Mouse (Mus musculus): ENCODE data around the gene Pon2.
A peak's percentile ranks its signal among the peaks of the same experiment; 100 is the strongest.
"Not testable (repeated sequence)": the region's sequence is repeated elsewhere in the genome, so short reads cannot be mapped to it uniquely, and the experiment has no call there.

Pon2 gene

GRCm38 (mm10) chr6:5298092-5298554 lies at the start of gene Pon2:
Pon2 (minus strand) TSS chr6:5298455.
- DNase-seq (ENCODE audit: low read depth, low spot score) = peak; percentile 80

DNA sequence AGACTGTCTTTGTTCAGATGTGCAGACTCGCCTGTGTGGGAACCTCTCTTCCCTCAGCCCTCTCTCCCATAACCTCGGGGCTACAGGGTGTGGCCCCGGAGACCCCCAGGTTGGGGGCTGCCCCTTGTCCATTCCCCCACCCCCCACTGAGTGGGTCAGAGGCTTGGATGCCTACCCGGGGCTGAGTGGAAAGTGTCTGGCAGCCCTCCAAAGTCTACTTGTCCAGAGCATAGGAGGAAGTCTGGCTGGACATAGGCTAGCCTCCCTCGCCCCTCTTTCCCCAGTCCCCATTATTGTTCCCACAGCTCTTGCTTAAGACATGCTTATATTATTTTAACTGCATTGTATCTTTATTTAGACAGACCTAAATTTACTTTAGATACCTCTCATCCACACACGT lies 46.0 kb upstream of the Pon2 start:
- DNase-seq (ENCODE audit: low read depth, low spot score) = no peak

GRCm38 (mm10) chr6:5339283-5339682 lies 41.0 kb upstream of the Pon2 start:
- DNase-seq (ENCODE audit: low read depth, low spot score) = not testable (repeated sequence)

DNA sequence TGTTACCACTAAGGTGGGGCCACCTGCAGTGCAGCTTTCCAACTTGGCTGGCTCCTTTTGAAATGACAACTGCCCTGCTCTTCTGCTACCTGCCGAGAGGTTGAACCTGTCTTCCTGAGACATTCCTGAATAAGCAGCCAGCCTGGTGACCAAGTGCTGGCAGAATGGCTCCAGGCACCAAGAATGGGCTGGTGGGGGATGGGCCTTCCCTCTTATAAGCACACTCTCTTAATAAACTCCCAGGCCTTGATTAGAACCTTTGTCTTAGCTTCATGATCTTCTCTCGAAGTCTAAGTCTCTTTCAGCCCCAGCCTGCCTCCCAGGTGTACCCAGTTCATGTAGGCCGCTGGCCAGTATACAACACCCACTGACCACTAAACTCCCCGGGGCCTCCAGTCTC lies 40.5 kb upstream of the Pon2 start:
- DNase-seq (ENCODE audit: low read depth, low spot score) = not testable (repeated sequence)

DNA sequence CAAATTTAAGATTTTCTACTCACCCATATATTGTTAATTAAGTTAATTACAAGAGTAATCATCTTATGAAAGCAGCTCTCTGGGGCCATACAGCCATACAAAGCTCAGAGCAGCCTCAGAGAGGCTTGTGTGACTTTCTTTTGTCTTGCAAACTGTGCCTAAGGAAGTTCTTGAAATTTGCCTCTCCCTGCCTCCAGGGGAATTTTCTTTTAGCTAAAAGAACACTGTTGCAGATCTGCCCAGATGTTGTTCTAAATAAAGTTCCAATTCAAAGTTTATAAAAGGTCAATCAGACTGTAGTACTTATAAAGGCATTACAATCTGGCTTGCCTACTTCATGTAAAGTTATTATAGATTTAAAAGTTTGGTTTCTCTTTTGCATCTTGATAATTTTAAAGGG lies 37.8 kb upstream of the Pon2 start:
- not testable (repeated sequence) for DNase-seq (ENCODE audit: low read depth, low spot score)

GRCm38 (mm10) chr6:5334021-5334420 lies 35.8 kb upstream of the Pon2 start:
- no peak for DNase-seq (ENCODE audit: low read depth, low spot score)

DNA sequence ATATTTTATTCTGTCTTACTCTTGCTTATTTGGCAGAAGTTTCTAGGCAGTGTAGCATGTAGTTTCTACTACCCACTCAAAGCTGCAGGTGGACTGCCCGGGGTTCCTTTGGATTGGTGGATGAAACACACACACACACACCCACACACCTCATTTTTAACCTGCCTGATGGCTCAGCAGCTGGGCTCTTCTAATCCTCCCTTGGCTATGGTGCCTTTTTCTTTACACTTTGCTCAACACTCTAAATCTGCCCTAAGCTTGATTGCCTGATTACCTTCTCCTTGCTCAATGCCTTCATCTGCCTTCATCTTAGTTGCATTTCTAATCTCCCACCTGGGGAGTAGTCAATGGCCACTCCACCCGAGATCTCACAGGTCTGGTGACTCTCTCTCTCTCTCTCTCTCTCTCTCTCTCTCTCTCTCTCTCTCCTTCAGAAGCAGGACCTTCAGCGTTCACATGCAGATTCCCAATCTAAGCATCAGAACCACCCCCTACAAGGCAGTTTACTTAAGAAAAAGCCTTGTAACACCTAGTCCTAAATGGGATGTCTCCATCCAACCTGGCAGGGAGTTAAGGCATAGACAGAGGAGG lies 34.4 kb upstream of the Pon2 start:
- DNase-seq (ENCODE audit: low read depth, low spot score) = no peak

DNA sequence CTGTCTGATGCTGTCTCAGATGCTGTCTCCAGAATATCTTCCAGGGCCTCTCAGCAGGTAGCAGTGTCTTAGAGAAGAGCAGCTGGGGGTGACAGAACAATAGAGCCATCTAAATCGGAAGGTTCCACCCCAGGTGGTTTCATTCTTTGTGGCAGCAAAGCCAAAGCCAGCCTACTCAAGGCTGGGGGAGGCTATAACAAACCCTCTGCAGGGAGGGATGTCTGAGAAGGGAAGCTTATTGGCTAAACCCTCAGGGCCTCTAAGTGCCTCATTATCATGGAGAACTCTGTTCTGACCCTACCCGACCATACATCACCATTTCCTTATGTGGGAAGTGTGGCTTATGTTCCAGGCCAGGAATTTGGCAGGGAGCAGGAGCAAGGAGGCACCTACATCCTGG lies 26.9 kb upstream of the Pon2 start:
- DNase-seq (ENCODE audit: low read depth, low spot score) = no peak

DNA sequence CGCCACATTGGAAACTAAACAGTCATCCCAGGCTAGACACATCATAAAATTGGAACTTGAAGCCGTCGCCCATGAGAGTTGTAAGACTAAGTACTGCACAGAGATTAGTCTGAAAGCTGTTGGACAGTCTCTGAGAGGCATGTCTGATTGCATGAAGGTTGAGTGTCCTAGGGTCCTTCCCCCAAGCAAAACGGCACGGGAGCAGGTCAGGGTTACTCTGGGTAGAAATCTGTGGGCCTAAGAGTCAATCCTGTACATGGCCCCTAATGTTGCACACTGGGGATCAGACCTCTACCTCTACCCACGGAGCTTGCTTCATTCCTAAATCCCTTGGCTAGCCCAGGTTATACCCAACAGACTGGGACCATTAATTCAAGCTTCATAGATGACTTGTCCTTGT lies 25.8 kb upstream of the Pon2 start:
- not testable (repeated sequence) for DNase-seq (ENCODE audit: low read depth, low spot score)

DNA sequence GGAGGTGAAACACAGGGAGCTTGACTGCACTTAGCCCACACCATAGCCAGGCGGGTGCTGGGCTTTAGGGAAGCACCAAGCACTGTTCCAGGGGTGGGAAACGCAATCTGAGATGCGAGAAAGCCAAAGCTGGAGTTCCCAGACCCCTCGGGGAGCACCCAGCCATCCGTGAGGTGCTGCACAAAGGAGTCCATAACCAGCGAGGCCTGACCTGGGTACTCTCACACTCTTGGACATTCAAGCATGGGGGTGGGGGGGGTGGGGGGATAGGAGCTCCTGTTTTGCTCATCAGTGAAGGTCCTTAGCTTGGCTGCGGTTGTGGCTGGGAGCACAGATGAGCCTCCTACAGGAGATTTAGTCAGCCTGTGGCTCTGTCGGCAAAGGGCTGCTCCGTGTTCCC lies 18.4 kb upstream of the Pon2 start:
- DNase-seq (ENCODE audit: low read depth, low spot score) = no peak

DNA sequence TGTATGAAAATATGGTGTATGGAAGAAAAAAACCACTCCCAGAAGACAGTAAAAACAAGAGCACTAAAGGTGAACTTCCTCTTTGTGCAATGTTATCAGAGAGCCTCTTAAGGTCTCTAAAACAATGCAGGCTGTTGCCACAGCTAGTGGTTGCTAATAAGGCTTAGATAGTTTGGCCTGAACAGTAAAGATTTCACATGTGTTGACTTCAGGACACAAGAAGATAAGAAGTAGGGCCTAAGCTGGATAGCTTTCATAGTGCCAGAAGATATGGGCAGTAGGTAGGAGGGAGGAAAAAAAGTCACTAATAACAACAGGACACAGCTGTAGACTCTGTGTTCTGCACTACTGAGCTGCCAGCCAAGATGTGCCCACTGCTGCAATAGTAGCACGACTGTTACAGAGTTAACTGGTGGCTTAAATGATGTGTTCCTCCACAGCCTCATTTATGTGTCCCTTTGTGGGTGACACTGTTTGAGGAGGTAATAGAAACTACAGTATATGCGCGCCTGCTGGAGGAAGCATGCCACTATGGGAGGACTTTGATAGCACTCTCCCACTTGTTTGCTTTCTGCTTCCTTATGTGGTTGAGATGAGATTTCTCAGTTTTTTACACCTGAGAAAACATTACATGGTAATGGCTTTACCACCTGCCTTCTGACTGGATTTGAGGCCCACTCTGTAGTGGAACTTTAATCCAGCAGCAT lies 17.0 kb upstream of the Pon2 start:
- DNase-seq (ENCODE audit: low read depth, low spot score) = no peak

DNA sequence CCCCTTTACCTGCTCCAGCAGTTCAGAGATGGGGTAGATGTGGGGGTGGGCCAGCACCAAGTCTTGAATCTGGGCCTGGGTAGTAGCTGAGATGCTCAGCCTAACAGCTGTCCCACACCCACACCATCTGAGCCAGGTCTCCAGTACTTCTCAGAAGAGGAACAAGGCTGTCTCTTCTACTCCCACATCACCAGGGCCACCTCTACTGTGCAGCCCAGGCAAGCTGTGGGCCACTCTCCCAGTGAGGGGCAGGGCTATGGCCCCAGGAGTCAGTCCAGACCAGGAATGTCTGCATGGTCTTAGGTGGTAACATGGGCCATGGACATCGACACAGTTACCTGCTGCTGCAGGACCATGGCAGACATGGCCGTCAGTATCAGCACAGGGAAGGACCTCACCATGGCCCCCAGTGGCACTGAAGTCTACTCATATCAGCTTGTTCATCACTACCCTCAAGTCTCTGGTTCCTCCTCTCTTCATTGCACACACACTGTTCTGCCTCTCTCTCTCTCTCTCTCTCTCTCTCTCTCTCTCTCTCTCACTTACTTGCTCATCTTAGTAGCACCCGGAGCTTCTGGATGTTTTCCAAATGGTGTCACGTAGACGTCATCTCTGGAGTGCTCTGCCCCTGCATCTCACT lies 15.8 kb upstream of the Pon2 start:
- no peak for DNase-seq (ENCODE audit: low read depth, low spot score)

GRCm38 (mm10) chr6:5310491-5310890 lies 12.2 kb upstream of the Pon2 start:
- no peak for DNase-seq (ENCODE audit: low read depth, low spot score)

DNA sequence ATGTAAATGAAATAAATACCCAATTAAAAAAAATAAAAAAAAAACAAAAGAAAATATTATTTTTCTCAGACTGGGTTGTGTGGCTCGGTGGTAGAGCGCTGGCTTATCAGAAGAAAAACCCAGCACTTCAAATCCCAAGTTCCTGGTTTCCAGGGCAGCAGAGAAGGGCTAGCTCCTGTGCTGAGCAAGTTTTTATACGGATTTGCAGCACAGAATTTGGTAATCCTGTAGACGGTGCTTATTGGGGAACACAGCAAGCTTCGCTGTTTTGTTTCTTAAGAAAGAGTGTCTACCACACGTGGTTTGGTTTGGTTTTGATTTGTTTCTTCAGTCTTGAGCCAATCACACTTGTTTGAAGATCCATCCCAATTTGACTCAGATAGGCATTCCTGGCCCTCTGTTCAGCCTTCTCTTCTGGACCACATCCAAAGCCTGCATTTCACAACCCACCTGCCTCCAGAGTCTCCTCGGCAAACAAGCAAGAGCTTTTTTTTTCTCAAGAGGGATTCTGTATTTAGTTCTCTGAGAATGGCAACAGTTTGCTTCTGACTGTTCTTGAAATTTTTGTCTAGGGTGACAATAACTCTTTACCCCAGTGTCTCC lies 11.4 kb upstream of the Pon2 start:
- no peak for DNase-seq (ENCODE audit: low read depth, low spot score)

- no peak for DNase-seq (ENCODE audit: low read depth, low spot score)
These were observed 7.7 kb upstream of the Pon2 start for GRCm38 (mm10) chr6:5305926-5306325.

GRCm38 (mm10) chr6:5304956-5305355 lies 6.7 kb upstream of the Pon2 start:
- DNase-seq (ENCODE audit: low read depth, low spot score) = no peak

DNA sequence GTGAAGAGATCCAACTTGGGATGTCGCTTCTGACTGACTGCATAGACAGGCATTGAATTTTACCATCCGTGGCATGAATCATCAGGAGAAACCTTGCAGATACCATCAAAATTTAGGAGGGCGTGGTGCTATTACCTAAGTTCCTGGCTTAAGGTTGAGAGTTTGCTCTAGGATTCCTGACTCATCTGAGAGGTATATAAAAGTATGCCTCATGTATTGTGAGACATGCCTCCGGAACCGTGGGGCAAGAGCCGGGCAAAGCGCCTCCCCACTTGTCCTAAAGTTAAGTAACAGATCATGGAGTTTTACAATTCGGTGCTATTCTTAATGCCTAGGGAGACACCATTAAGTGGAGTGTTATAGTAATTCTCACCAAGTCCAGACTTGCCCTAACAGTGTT lies 2.4 kb upstream of the Pon2 start:
- DNase-seq (ENCODE audit: low read depth, low spot score) = no peak

GRCm38 (mm10) chr6:5299561-5299960 lies 1.3 kb upstream of the Pon2 start:
- no peak for DNase-seq (ENCODE audit: low read depth, low spot score)

- peak; percentile 47 for DNase-seq (ENCODE audit: low read depth, low spot score)
These were observed 749 bp downstream of the Pon2 start for GRCm38 (mm10) chr6:5297321-5298091.

- no peak for DNase-seq (ENCODE audit: low read depth, low spot score)
These were observed 2.2 kb downstream of the Pon2 start for GRCm38 (mm10) chr6:5296067-5296466.

- no peak for DNase-seq (ENCODE audit: low read depth, low spot score)
These were observed 3.4 kb downstream of the Pon2 start for GRCm38 (mm10) chr6:5294659-5295449.

Measured in mesoderm, embryonic 11.5 days (tissue).